26 mouse cellular contexts compared by ENCODE assay signal in the genomic region with DNA sequence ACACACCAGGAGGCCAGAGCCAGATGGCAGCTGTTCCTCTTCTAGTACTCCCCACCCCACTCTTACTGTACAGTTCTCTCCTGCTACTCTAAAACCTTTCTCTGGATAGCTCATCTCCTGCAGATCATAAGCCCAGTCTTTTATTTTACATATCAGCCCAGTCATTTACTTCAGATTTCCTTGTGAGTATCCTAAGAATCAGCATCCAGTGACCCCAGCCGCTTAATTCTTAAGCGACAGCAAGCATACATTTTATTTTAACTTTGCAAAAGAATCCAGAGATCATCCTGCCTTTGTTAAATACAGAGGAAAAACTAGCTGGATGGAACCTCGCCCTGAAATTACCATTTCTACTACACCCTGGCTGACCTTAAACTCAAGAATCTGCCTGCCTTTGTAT. TPM values are rescaled to one million over a fixed set of nuclear protein-coding genes. Genes with fewer than 3 reads are reported as not detected.
A peak's percentile ranks its signal among the peaks of the same experiment; 100 is the strongest.
DNase-seq lines count a peak whose midpoint lies in the region; TF ChIP-seq lines count a peak whose summit lies in the region.
"Had no signal": no experiment of that assay in that cellular context is flagged by ENCODE, and none has a peak within 500 bp of the region (broad histone marks: within the 10 kb centered on the region; RNA-seq: fewer than 3 reads in every experiment).

No protein-coding gene starts in this region.

- no peak overlapping the region for H3K4me3 ChIP-seq in ES-E14 (ENCODE audit: insufficient read depth in 1 of 2, low read depth in 1 of 2, low read length in 2 of 2, poor library complexity in 1 of 2, severe bottlenecking in 1 of 2)

- DNase-seq in ES-CJ7 (ENCODE audit: low read depth, low spot score) = peak; percentile 67
- no peak for DNase-seq in ES-E14 (ENCODE audit: low read depth, low spot score)
- peak; percentile 86 for DNase-seq in R1 (ENCODE audit: low read depth, low spot score)
- DNase-seq in ZHBTc4 (ENCODE audit: low read depth, low spot score) = peak; percentile 81
- no peak for DNase-seq in retina, embryonic 14.5 days (ENCODE audit: low spot score)
- no peak for DNase-seq in lung, postnatal 14 days
- DNase-seq in thymus, adult 18-20 months = no peak
- DNase-seq in thymus, postnatal 10 days (ENCODE audit: low spot score in 2 of 2) = no peak
- DNase-seq: adrenal gland, adult 2 months; adrenal gland, adult 8-10 months; adrenal gland, postnatal 10 days; adrenal gland, postnatal 14 days; adrenal gland, postnatal 25 days; adrenal gland, postnatal 36 days; B cell, adult 2 months; cerebellum, adult 11 months; cerebellum, adult 11-12 months; cerebellum, adult 18-20 months; cerebellum, adult 2 months; cerebellum, adult 8-10 months; cerebellum, adult 9-10 months had no signal

- H3K4me1 ChIP-seq in ES-E14 (ENCODE audit: control insufficient read depth in 2 of 2, insufficient read depth in 2 of 2, low read length in 2 of 2, poor library complexity in 1 of 2) = peaks cover 0 to 3% of the 10 kb centered on the region in 2 experiments; a peak in 2 of 4 replicates

- no peaks in the 10 kb centered on the region for H3K9me3 ChIP-seq in ES-E14 (ENCODE audit: control insufficient read depth, insufficient read depth, low read depth, low read length)
- H3K9me3 ChIP-seq: G1E had no signal

- H3K36me3 ChIP-seq in ES-E14 (ENCODE audit: control insufficient read depth, insufficient read depth, low read length, poor library complexity, severe bottlenecking) = no peaks in the 10 kb centered on the region
- H3K36me3 ChIP-seq: G1E had no signal

- H3K27ac ChIP-seq in ES-E14 (ENCODE audit: insufficient read depth, low read depth, low read length, poor library complexity, severe bottlenecking) = no peak overlapping the region

- no peak overlapping the region for H3K9ac ChIP-seq in ES-E14 (ENCODE audit: insufficient read depth, low read depth, low read length, poor library complexity, severe bottlenecking)

- in situ Hi-C loops in ES-E14 (cut with MboI; ENCODE audit: low sequenced_read_pairs in 2 of 2, unreplicated experiment in 2 of 2) = no loop called here

TF ChIP-seq in ES-E14, 5 proteins besides CTCF, POLR2A, EP300 and RAD21:
- TF ChIP-seq CHD2 (IDR thresholded peaks at IDR 0.05; ENCODE audit: low read depth, low read length) (0 out of 2 replicates have a peak, but pooled peaks have one; percentile 43), ZNF384 (IDR thresholded peaks at IDR 0.05; ENCODE audit: low read depth, low read length) (no peak), HCFC1 (IDR thresholded peaks at IDR 0.05; ENCODE audit: borderline replicate concordance, insufficient read depth, low read length) (no peak)

RNA-seq across cellular contexts. Expression of a gene that starts 4.5 kb away (rescaled TPM):
- 0.53 and 1.3 TPM in 2 replicates for total RNA-seq in ES-E14 (2012; rRNA removed)
- total RNA-seq: adrenal gland, postnatal 25 days; CH12.LX; MEL had no signal

RNA-seq across cellular contexts. Expression of a gene that starts 21.6 kb away (rescaled TPM):
- total RNA-seq in ES-E14 (2012; rRNA removed) = not detected in 2 replicates
- total RNA-seq: adrenal gland, adult 18-20 months; adrenal gland, adult 2 months; adrenal gland, adult 8-10 months; adrenal gland, postnatal 10 days; adrenal gland, postnatal 14 days; adrenal gland, postnatal 25 days; adrenal gland, postnatal 36 days; adrenal gland, postnatal 4 days; CH12.LX; G1E; MEL had no signal

RNA-seq across cellular contexts. Expression of a gene that starts 43.8 kb away (rescaled TPM):
- 15.3 and 23.5 TPM in 2 replicates for total RNA-seq in ES-E14 (2012; rRNA removed)

RNA-seq across cellular contexts. Expression of a gene that starts 47.2 kb away (rescaled TPM):
- total RNA-seq in ES-E14 (2012; rRNA removed) = 35.9 and 36.9 TPM in 2 replicates

Comparison
In these comparisons a context has a peak if more than half of its experiments do, and no peak if none do; other contexts are left out.
1. DNase-seq: peak in ES-CJ7 (single experiment), R1 (single experiment) and ZHBTc4 (single experiment); none in ES-E14 (single experiment), retina, embryonic 14.5 days (single experiment), lung, postnatal 14 days (single experiment), thymus, adult 18-20 months (0 of 2) and thymus, postnatal 10 days (0 of 2).